Mouse (Mus musculus): ENCODE data around the gene Fam209. TPM values are rescaled to one million over a fixed set of nuclear protein-coding genes. Genes with fewer than 3 reads are reported as not detected.

Gene Fam209
- total and polyA plus RNA-seq, 2 experiments from 2014 or later, result 0.47 TPM; not detected in 1

GRCm38 (mm10) chr2:172452458-172452857 lies 19.9 kb upstream of the Fam209 start:
- no peak for TF ChIP-seq CTCF (IDR thresholded peaks at IDR 0.05)
- WGBS, result 96% methylated on average over 10 of the region's 10 CpGs
- peaks cover 60% of the 10 kb centered on the region for H3K36me3 ChIP-seq (ENCODE audit: insufficient read depth, low read length)
- no peaks in the 10 kb centered on the region for H3K4me1 ChIP-seq (ENCODE audit: insufficient read depth, low read length)
- no peaks in the 10 kb centered on the region for H3K27me3 ChIP-seq (ENCODE audit: insufficient read depth, low read length)
- H3K4me2 ChIP-seq (ENCODE audit: low read depth, low read length, poor library complexity, severe bottlenecking), result no peak overlapping the region
- H3K4me3 ChIP-seq (ENCODE audit: low read depth, low read length), result no peak overlapping the region
- H3K9ac ChIP-seq (replicated peaks; ENCODE audit: low read length, poor library complexity, severe bottlenecking), result no peak overlapping the region
- DNase-seq (ENCODE audit: low spot score) (no peak), ATAC-seq (ENCODE audit: low FRiP score) (no peak)
- no peaks in the 10 kb centered on the region for H3K9me3 ChIP-seq (ENCODE audit: low read length)
- no peak overlapping the region for H3K27ac ChIP-seq (ENCODE audit: low read depth, low read length)

GRCm38 (mm10) chr2:172458496-172458895 lies 13.8 kb upstream of the Fam209 start, which contains the start of gene Gcnt7:
Gene Gcnt7, minus strand, starts transcription at chr2:172458596.
- TF ChIP-seq CTCF (IDR thresholded peaks at IDR 0.05), result no peak
- ATAC-seq (ENCODE audit: low FRiP score) (no peak), DNase-seq (ENCODE audit: low spot score) (no peak)
- Histone ChIP-seq H3K9ac (replicated peaks; ENCODE audit: low read length, poor library complexity, severe bottlenecking) (no peak within 1 kb of the TSS), H3K36me3 (ENCODE audit: insufficient read depth, low read length) (peaks cover 14% of the 10 kb centered on the region), H3K4me1 (ENCODE audit: insufficient read depth, low read length) (no peaks in the 10 kb centered on the region), H3K4me3 (ENCODE audit: low read depth, low read length) (no peak within 1 kb of the TSS), H3K9me3 (ENCODE audit: low read length) (no peaks in the 10 kb centered on the region), H3K27me3 (ENCODE audit: insufficient read depth, low read length) (no peaks in the 10 kb centered on the region), H3K4me2 (ENCODE audit: low read depth, low read length, poor library complexity, severe bottlenecking) (no peak within 1 kb of the TSS), H3K27ac (ENCODE audit: low read depth, low read length) (no peak within 1 kb of the TSS)
- WGBS, result 89% methylated on average over 11 of the region's 11 CpGs

- Histone ChIP-seq H3K27ac (ENCODE audit: low read depth, low read length) (no peak overlapping the region), H3K27me3 (ENCODE audit: insufficient read depth, low read length) (no peaks in the 10 kb centered on the region), H3K36me3 (ENCODE audit: insufficient read depth, low read length) (peaks cover 17% of the 10 kb centered on the region), H3K9ac (replicated peaks; ENCODE audit: low read length, poor library complexity, severe bottlenecking) (no peak overlapping the region), H3K9me3 (ENCODE audit: low read length) (no peaks in the 10 kb centered on the region), H3K4me3 (ENCODE audit: low read depth, low read length) (no peak overlapping the region), H3K4me1 (ENCODE audit: insufficient read depth, low read length) (no peaks in the 10 kb centered on the region), H3K4me2 (ENCODE audit: low read depth, low read length, poor library complexity, severe bottlenecking) (no peak overlapping the region)
- WGBS, result 92% methylated on average over 2 of the region's 2 CpGs
- ATAC-seq (ENCODE audit: low FRiP score) (no peak), DNase-seq (ENCODE audit: low spot score) (no peak)
- TF ChIP-seq CTCF (IDR thresholded peaks at IDR 0.05), result no peak
Observed at GRCm38 (mm10) chr2:172460647-172461046, 11.7 kb upstream of the Fam209 start.

GRCm38 (mm10) chr2:172462813-172463212 lies 9.5 kb upstream of the Fam209 start:
- H3K4me1 ChIP-seq (ENCODE audit: insufficient read depth, low read length), result no peaks in the 10 kb centered on the region
- H3K36me3 ChIP-seq (ENCODE audit: insufficient read depth, low read length), result peaks cover 29% of the 10 kb centered on the region
- no peak overlapping the region for H3K4me3 ChIP-seq (ENCODE audit: low read depth, low read length)
- 94% methylated on average over 4 of the region's 4 CpGs for WGBS
- no peak for TF ChIP-seq CTCF (IDR thresholded peaks at IDR 0.05)
- H3K9me3 ChIP-seq (ENCODE audit: low read length), result no peaks in the 10 kb centered on the region
- no peak for ATAC-seq (ENCODE audit: low FRiP score)
- H3K27me3 ChIP-seq (ENCODE audit: insufficient read depth, low read length), result no peaks in the 10 kb centered on the region
- H3K4me2 ChIP-seq (ENCODE audit: low read depth, low read length, poor library complexity, severe bottlenecking), result no peak overlapping the region
- H3K27ac ChIP-seq (ENCODE audit: low read depth, low read length), result no peak overlapping the region
- no peak overlapping the region for H3K9ac ChIP-seq (replicated peaks; ENCODE audit: low read length, poor library complexity, severe bottlenecking)
- no peak for DNase-seq (ENCODE audit: low spot score)

DNA sequence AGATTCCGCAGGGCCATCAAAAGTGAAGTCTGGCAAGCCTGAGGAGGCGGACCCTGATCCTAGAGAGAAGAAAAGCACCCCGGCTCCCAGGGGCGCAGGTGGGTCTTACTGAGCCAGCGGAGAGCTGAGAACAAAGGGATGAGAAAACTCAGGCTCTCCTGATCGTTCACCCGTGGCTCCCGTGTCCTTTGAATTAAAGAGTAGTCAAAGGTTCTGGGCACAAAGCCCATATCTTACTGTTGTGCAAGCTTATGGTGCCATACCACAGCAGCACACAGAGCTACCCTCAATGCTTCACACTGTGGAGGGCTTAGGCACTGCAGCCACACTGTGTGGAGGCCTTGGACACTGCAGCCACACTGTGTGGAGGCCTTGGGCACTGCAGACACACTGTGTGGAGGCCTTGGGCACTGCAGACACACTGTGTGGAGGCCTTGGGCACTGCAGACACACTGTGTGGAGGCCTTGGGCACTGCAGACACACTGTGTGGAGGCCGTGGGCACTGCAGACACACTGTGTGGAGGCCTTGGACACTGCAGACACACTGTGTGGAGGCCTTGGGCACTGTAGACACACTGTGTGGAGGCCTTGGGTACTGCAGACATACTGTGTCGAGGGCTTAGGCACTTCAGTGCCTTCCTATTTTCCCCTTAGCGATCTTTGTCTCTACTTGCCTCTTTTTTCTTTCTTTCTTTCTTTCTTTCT lies 5.7 kb upstream of the Fam209 start:
- ATAC-seq (ENCODE audit: low FRiP score) (no peak), DNase-seq (ENCODE audit: low spot score) (no peak)
- Histone ChIP-seq H3K9ac (replicated peaks; ENCODE audit: low read length, poor library complexity, severe bottlenecking) (no peak overlapping the region), H3K4me2 (ENCODE audit: low read depth, low read length, poor library complexity, severe bottlenecking) (no peak overlapping the region), H3K27ac (ENCODE audit: low read depth, low read length) (no peak overlapping the region), H3K36me3 (ENCODE audit: insufficient read depth, low read length) (peaks cover 43% of the 10 kb centered on the region), H3K4me3 (ENCODE audit: low read depth, low read length) (no peak overlapping the region), H3K9me3 (ENCODE audit: low read length) (no peaks in the 10 kb centered on the region), H3K27me3 (ENCODE audit: insufficient read depth, low read length) (no peaks in the 10 kb centered on the region), H3K4me1 (ENCODE audit: insufficient read depth, low read length) (no peaks in the 10 kb centered on the region)
- no peak for TF ChIP-seq CTCF (IDR thresholded peaks at IDR 0.05)
- 71% methylated on average over 11 of the region's 11 CpGs for WGBS

DNA sequence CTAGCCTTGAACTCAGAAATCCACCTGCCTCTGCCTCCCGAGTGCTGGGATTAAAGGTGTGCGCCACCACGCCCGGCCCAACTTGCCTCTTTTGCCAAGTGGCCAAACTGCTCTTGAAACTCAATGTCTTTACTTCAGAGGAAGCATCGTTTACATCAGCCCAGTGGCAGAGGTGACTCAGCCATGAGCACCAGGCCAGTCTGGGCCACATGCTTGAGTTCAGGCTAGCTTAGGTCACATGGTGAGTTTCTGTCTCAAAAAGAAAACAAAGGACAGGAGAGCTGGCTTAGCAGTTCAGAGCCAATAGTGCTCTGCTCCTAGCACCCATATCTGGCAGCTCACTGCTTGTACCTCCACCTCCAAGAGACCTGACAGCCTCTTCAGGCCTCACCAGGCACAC lies 5.1 kb upstream of the Fam209 start:
- no peaks in the 10 kb centered on the region for H3K4me1 ChIP-seq (ENCODE audit: insufficient read depth, low read length)
- peaks cover 43% of the 10 kb centered on the region for H3K36me3 ChIP-seq (ENCODE audit: insufficient read depth, low read length)
- no peak for TF ChIP-seq CTCF (IDR thresholded peaks at IDR 0.05)
- no peaks in the 10 kb centered on the region for H3K27me3 ChIP-seq (ENCODE audit: insufficient read depth, low read length)
- no peak overlapping the region for H3K9ac ChIP-seq (replicated peaks; ENCODE audit: low read length, poor library complexity, severe bottlenecking)
- ATAC-seq (ENCODE audit: low FRiP score), result no peak
- no peak overlapping the region for H3K4me3 ChIP-seq (ENCODE audit: low read depth, low read length)
- no peaks in the 10 kb centered on the region for H3K9me3 ChIP-seq (ENCODE audit: low read length)
- WGBS, result 93% methylated on average over 5 of the region's 5 CpGs
- H3K4me2 ChIP-seq (ENCODE audit: low read depth, low read length, poor library complexity, severe bottlenecking), result no peak overlapping the region
- no peak for DNase-seq (ENCODE audit: low spot score)
- H3K27ac ChIP-seq (ENCODE audit: low read depth, low read length), result no peak overlapping the region
